Mouse (Mus musculus): Measurements from ENCODE around the gene Rhpn2.

DNA sequence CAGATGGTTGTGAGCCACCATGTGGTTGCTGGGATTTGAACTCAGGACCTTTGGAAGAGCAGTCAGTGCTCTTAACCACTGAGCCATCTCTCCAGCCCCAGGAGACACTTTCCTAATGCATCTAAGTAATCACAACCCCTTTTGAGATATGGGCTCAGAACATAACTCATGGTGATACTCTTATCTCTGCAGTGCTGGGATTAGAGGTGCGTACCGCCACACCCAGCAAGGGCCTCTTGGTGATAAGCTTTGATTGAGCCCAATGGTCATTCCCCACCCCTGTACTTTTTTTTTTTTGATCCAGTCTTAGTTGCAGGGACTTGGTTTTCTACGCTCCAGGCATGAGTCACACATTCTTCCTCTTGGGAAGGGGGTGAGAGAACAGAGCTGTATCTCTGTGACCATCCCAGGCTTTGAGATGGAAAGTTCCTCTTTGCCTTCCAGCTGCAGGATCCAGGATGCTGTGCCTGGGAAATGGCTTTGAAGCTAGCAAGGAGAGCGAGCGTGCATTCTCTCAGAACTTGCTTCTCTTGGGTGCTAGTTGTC is 10.9 kb downstream of the Rhpn2 start:
- no peak for TF ChIP-seq POLR2A (IDR thresholded peaks at IDR 0.05; ENCODE audit: borderline replicate concordance, extremely low read depth, low read depth, low read length)
- TF ChIP-seq CTCF (IDR thresholded peaks at IDR 0.05; ENCODE audit: insufficient read depth, low read length) = no peak
